Mouse (Mus musculus): ENCODE results near the gene Tbc1d2.
"Not testable (repeated sequence)": the region's sequence is repeated elsewhere in the genome, so short reads cannot be mapped to it uniquely, and the experiment has no call there.

Tbc1d2 gene

DNA sequence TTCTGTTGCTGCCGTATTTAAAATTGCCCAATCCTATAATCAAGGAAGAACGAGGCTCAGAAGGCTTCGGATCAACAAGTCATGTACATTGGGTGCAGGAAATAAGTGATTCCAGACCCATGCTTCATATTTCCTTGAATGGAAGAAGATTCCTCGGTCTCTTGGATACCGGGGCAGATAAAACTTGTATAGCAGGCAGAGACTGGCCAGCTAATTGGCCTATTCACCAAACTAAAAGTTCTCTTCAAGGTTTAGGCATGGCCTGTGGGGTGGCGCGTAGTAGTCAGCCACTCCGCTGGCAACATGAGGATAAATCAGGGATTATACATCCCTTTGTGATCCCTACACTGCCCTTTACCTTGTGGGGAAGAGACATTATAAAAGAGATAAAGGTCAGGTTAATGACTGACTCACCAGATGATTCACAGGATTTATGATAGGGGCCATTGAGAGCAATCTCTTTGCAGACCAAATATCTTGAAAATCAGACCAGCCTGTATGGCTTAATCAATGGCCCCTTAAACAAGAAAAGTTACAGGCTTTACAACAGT lies 71.1 kb downstream of the Tbc1d2 start:
- not testable (repeated sequence) for DNase-seq

DNA sequence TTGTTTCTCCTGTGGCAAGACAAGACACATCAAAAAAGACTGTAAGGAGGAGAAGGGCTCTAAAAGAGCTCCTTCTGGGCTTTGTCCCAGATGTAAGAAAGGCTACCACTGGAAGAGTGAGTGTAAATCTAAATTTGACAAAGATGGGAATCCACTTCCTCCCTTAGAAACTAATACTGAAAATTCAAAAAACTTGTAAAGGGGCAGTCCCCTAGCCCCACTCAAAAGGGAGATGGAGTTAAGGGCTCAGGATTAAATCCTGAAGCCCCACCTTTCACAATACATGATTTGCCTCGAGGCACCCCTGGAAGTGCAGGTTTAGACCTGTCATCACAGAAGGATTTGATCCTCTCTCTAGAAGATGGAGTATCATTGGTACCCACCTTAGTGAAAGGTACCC lies 71.8 kb downstream of the Tbc1d2 start:
- no peak for DNase-seq

DNA sequence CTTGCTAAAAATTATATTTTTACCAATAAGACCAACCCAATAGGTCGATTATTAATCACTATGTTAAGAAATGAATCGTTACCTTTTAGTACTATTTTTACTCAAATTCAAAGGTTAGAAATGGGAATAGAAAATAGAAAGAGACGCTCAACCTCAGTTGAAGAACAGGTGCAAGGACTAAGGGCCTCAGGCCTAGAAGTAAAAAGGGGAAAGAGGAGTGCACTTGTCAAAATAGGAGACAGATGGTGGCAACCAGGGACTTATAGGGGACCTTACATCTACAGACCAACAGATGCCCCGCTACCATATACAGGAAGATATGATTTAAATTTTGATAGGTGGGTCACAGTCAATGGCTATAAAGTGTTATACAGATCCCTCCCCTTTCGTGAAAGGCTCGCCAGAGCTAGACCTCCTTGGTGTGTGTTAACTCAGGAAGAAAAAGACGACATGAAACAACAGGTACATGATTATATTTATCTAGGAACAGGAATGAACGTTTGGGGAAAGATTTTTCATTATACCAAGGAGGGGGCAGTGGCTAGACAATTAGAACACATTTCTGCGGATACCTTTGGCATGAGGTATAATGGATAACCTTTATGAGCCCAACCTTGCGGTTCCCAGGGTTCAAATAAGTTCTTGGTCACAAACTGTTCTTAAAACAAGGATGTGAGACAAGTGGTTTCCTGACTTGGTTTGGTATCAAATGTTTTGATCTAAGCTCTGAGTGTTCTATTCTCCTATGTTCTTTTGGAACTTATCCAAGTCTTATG lies 74.3 kb downstream of the Tbc1d2 start:
- not testable (repeated sequence) for DNase-seq

DNA sequence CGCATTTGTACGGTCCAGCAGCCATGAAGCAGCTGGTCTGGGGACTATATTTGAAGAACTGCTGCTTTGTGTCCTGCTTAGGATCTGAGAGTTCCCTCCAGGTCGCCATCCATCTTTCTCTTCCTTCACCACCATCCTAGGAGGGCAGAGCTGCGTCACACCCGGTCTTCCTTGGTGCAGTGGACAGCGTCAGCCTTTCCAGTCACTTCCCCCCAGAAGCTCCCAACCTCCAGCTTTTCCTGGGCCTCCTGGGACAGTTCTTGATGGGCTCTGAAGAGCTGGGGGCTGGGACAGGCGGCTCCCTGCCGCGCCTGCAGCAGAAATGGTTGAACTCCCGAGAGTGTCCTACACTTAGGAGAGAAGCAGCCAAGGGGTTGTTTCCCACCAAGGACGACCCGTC lies 75.2 kb downstream of the Tbc1d2 start:
- no peak for DNase-seq

DNA sequence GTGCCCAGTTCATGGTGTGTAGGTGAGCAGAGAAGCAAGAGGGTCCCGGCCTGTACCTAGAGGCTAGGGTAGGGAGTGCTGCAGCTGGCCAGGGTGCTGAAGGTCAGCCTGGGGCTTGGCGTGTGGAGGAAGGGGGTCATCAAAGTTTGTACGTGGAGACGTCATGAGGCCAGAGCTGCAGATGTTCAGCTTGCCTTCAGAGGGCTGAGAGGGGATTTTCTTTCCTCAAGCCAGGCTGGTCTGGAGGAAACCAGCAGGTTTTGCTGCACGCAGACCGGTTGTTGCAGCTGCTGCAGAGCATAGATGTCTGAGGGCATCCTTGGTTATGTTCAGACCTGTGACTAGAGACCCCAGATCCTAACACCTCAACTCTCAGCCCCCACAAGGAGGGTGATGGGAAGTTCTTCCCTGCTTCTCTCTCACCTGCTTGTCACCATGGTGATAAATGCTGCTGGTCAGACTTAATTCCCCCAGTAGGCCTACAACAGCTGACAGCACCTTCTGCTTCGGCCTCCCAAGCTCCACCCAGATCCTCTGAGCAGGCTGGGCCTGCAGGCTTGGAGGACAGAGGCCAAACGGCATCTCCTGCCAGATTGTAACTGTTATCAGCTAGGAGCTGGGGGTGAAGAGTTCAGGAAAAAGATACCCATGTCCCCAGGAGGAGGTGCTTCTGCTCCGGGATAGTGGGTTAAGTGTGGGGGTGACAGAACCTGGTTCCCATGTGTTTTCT lies 75.8 kb downstream of the Tbc1d2 start:
- peak; percentile 35 to 52 for DNase-seq

DNA sequence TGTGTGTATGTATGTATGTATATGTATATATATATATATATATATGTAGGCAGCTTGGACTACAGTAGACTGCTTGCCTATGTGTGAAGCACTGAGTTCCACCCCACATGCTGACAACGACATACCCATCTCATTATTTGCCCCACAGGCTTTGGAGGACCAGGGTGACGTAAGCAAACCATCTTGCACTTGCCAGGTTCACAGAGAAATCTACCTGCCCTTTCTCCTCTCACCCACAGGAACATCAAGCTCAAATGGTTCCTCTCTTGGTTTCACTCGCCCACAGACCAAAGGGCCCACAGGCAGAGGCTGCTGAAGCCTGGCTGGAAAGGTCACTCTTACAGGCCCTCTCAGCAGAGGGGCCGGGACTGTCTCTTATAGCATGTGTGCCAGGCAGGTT lies 77.4 kb downstream of the Tbc1d2 start:
- DNase-seq = no peak

DNA sequence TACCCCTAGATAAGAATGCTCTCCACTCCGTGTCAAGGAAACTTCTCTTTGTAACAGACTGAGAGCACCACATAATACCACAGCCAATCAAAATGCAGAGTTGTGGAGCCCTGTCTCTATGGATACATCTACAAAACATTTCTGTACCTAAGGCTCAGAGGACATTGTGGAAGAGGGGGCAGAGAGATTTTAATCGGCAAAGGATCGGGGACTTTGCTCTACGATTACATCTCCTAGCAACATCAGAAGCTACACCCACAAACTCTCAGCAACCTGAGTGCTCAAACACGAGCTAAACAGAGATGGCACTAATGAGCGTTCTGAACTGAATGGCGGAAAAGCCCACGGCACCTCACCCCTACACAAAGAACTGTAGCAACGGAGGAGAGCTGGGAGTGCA lies 78.3 kb downstream of the Tbc1d2 start:
- DNase-seq = no peak

DNA sequence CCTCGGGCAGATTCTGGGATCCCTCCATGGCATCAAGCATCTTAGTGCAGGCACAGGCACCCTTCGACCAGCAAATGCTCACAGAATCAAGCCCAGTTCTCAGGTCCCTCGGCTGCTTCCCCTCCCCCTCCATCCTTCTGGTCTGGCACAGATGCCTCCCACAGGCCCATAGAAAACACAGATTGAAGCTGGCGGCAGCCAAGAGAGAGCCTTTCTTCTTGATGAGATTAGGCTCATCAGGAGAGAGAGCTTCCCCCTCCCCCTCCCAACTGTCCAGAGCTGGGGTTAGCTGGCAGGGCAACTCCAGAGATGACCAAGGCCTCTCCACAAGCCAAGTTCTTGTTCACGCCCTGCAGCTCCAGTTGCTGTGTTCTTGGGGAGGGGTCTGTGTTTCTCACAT lies 80.3 kb downstream of the Tbc1d2 start:
- DNase-seq = peak; percentile 65 to 78

DNA sequence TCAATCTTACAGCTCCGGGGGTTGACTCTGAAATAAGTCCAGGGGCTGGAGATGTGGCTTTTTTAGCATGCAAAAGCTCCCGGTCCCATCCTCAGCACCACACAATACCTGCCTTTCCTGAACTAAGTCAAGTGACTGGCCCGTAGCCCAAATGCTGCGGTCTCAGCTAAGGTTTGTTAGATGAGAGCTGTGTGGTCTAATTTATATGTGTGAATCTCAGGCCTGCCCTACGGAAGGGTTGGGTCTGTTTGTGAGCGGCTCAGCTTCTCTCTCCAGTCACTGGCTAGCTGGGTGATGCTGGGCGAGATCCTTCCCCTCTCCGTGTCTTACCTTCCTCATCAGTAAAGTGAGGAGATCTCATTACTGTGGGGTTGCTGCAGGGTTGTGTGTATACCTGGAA lies 81.8 kb downstream of the Tbc1d2 start:
- DNase-seq = peak in 1 of 2 experiments; percentile 2

DNA sequence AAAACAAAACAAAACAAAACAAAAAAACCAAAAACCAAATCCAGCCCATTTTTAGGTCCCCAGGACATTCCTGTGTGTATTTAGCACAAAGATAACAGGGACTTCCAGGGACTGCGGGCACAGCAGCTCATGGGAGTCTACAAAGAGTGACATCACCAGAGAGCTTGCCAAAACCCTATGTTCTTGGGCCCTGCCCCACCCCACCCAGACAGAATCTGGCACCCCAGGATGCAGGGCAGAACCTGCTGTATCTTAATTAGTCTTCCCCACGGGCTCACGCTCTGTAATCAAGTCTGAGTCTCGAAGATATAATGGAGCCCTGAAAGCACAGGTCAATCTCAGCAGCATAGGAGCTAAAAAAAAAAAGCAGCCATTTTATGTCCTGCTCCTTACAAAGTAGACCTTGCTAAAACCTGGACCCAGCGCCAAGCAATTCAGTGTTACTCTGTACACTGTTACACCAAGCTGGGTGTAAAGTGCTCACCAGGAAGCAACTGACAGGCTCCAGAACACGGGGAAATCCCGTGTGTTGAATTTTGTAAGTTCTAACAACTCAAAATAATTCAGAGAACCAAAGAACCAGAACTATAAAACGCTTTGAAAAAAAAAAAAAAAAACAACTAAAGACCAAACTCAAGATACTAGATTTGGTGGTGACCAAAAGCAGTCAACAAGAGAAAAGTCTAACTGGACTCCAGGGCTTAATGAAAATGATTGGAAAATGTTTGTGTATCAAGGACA lies 82.9 kb downstream of the Tbc1d2 start:
- no peak for DNase-seq

DNA sequence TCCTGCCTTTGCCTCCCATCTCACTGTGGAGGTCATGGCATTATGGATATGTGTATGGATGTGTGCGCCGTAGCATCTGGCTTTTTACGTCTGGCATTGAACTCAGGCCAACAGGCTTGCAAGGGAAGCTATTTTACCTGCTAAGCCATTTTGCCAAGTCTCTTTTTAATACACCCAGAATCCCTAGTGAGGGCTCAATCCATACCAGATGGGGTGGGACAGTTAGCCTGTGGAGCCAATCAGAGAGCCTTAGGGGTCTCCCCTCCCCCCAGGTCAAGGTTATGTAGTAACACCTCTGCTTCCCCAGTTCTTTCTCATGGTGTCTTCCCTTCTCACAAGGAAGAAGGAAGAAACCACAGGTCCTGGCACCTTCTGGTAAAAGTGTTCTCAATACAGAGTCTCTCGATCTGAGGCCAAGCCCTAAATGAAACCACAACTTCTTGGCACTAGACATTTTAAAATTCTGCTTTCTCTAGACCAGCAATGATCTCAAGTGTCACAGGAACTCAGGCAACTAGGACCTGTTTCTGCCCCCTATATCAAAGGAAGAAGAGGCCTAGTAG lies 84.5 kb downstream of the Tbc1d2 start:
- DNase-seq = no peak

DNA sequence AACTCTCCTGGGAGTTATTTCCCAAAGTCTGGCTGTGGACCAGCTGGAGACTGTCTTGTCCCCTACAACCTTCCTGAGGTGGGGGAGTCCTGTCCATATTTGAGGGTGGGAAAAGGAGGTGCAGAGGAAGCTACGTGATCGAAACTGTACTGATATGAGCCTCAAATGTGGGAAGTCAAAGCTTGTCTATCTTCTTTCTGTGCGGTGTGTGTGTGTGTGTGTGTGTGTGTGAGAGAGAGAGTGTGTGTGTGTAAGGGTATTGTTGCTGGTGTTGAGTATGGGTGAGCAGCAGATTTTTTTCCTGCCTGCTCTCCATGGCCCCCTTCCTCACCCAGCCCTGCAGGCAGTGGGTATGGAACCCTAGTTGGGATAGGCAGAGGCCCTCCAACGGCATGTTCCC lies 85.8 kb downstream of the Tbc1d2 start:
- DNase-seq = no peak

DNA sequence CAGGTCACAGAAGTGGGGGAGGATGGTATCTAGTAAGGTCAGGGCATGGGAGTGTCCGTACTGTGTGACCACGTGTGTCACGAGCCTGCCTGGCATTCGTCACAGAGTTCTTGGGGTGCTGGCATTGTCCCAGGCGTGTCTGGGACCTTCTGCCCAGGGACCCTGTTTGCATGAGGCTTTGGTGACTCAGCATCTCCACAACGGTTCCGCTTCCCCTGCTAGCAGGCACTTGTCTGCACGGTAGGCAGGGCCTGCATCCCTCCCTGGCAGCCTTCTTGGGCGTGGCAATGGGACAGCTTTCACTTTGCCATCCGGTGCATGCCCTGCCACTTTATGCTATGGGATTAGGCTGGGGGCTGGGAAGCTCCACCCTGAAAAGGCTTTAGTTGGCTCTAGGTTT lies 86.2 kb downstream of the Tbc1d2 start:
- peak; percentile 30 to 32 for DNase-seq

DNA sequence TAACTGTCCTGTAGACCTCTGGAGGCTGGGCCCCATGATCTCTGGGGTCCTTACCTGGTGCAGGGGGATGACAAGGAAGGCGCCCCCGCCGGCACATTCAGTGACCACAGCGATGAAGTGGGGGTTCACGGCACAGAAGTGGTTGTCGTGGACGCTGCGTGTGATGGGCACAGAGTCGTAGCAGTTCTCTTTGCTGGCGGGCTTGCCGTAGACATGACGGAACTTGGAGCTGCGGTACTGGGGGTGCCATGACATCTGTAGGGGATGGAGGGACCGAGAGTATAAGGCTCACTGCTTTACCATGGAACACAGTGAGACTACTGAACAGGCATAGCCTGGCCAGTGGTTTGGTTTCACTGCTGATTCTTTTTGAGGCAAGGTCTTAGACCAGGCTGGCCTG lies 87.2 kb downstream of the Tbc1d2 start:
- DNase-seq = no peak

DNA sequence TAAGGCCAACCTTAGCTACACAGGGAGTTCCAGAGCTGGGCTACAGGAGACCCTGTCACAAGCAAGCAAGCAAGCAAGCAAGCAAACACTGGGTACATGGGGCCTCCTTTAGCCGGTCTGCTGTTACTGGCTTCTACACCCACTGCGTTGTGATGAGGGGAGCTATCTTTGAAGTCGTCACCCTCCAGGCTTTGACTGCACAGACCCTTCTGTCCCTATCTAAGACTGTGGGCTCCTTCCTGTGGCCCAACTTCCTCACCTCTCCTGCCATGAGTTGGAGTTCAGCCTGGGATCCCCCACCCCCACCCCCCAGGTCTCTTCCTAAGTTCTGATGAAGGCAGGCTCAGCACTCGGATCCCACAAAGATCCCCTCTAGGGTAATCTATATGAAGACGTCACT lies 88.0 kb downstream of the Tbc1d2 start:
- no peak for DNase-seq

DNA sequence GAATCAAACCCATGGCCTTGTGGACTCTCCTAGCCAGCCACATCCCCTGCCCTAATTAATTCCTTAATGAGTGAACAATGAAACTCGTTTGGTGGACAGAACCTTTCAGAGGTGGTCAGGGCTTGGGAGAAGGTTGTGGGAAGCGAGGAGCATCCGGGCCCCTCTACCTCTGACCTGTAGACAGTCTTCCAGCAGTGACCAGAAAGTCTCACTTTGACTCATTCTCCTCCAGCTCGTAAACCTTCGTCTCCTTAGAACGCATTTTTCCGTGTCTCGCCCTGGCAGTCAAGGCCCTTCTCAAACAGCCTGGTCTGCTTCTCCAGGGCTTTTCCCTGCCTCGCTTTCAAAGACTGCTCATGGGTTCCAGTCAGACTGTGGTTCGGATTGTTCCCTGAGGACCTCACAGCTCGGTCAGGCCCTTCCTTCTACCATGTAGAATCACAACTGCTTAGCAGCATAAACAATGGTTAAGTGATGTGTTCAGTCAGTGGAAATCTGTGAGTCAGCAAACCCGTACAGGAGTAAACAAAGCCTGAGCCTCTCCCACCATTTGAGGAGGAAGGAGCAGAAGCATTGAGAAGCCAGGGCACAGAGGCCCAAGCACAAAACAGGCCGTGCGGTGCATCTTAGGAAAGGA lies 89.8 kb downstream of the Tbc1d2 start:
- DNase-seq = no peak

DNA sequence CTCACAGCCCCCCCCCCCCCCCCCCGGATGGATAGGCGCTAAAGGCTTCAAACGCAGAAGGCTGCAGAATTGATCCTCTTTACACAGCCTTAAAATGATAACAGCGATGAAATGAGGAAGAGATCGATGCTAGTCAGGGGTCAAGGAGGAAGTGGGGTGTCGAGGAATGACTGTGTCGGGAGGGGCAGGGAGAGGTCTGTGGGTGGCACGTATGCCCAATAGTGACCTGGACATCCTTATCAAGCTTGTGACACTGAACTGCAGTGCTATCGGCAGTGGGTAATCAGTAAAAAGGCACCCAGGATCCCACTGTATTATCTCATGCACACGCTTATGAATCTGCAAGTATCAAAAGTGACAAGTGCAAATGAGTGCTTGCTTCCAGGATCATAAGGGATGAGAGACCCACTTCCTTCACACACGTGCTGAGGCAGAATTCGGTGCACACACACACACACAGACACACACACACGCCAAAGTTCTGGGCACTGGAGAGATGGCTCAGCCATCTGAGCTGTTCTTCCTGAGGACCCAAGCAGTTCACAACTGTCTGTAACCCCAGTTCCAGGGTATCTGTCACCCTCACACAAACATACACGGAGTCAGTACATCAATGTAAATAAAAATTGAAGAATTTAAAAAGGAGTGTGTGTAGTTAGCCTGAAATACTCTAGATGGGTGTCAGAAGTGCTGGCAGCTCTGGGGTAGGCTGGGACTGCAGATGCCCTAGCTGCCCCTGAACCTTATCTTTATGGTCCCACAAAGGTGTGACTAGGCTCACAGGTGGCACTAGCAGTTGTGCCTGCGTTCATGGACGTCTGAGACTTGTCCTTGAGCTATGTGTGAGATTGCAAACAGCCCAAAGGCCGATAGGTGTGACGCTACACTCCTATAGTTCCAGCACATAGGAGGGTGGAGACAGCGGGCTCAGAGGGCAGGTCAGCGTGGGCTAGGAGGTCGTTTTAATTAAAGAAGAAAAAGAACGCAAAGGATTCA lies 91.0 kb downstream of the Tbc1d2 start:
- DNase-seq = no peak

DNA sequence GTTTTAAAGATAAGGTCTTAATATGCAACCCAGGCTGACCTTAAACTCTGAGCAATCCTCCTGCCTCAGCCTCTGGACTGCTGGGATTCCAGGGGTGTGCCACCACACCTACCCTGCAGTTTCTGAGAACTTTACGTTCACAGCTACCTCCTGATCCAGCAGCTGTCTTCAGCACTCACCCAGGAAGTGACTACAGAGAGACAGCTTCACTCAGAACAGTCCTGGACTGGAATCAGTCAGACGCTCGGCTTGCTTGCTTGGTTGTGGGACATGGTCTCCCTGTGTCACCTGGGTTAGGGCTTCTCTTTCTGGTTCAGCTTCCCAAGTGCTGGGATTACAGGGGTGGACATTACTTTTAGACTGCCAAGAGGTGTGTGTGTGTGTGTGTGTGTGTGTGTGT lies 93.1 kb downstream of the Tbc1d2 start:
- no peak for DNase-seq

DNA sequence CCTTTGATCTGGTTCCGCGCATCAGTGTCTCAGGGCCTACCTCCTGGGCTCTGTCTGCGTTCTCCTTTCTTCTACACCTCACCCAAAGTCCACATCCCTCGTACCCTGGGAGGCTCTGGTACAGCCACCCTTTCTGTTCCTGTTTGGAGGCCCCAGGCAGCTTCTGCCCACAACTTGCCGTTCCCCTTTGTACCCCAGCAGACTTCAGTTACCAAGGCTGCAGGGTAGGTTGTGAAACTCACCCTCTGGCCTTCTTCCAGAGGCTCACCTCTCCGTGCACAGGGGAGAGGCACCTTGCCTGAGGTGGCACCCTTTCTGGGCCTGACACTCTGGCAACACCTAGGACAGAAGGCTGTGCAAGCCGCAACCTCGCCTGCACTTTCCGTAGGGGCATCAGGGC lies 94.2 kb downstream of the Tbc1d2 start:
- DNase-seq = no peak
